Comparison of ENCODE assay signal across 21 mouse cellular contexts in the genomic region with DNA sequence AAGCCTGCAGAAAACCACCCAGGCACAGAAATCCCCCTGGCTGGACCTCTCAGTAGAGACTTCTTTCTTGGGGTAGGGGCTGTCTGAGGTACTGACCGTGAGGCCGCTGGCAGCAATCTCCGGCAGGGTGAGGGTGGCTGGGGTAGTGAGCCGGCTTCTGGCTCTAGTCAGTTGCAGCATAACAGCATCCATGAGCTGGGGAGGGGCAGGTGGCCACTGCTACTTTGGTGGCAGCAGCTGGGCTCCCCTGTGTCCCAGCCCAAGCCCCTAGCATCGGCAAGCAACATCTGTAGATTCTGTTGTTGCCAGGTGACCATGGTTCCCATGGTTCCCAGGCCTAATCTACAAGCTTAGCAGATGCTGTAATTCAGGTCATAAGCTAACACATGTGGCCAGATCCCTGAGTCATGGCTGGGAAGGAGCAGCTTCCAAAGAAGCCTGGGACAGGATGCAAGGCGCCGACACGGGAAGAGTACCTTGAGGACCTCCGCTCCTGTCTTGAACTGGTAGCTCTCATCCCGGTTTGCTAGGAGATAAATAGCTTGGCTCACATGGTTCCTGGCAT. TPM values are rescaled to one million over a fixed set of nuclear protein-coding genes. Genes with fewer than 3 reads are reported as not detected.
A peak's percentile ranks its signal among the peaks of the same experiment; 100 is the strongest.
DNase-seq lines count a peak whose midpoint lies in the region; ATAC-seq lines count a peak whose summit lies in the region.
"Had no signal": no experiment of that assay in that cellular context is flagged by ENCODE, and none has a peak within 500 bp of the region (broad histone marks: within the 10 kb centered on the region; RNA-seq: fewer than 3 reads in every experiment).

No protein-coding gene starts in this region.

- H3K4me3 ChIP-seq in liver, embryonic 11.5 days (ENCODE audit: low read depth, low read length): no peak overlapping the region
- no peak overlapping the region for H3K4me3 ChIP-seq in liver, embryonic 12.5 days
- H3K4me3 ChIP-seq: embryonic facial prominence, embryonic 13.5 days had no signal

- H3K9ac ChIP-seq in liver, embryonic 11.5 days (ENCODE audit: low read depth, low read length): no peak overlapping the region
- no peak overlapping the region for H3K9ac ChIP-seq in liver, embryonic 12.5 days
- H3K9ac ChIP-seq: embryonic facial prominence, embryonic 13.5 days; forebrain, postnatal 0 days had no signal

- peaks cover 17% of the 10 kb centered on the region for H3K4me1 ChIP-seq in liver, embryonic 11.5 days (replicated peaks; ENCODE audit: control insufficient read depth, insufficient read depth, low read length)
- H3K4me1 ChIP-seq in liver, embryonic 12.5 days: peaks cover 50% of the 10 kb centered on the region

- WGBS in liver, embryonic 11.5 days: 85% methylated on average over 10 of the region's 10 CpGs
- 80% methylated on average over 10 of the region's 10 CpGs for WGBS in liver, embryonic 12.5 days (ENCODE audit: insufficient replicate concordance)

- DNase-seq in liver, embryonic 11.5 days (ENCODE audit: low spot score): no peak
- DNase-seq in liver (no peak), NIH3T3 (ENCODE audit: low read depth) (peak; percentile 16)
- peak; percentile 22 for DNase-seq in retina, postnatal 1 day
- no peak for DNase-seq in embryo, embryonic 11 days
- DNase-seq in c-Kit-positive CD71-positive TER-119-positive erythroid progenitor cells, embryonic 14.5 days (ENCODE audit: low spot score): no peak
- DNase-seq: adrenal gland, postnatal 10 days; cerebellum, adult 2 months; forebrain, postnatal 0 days; kidney, postnatal 10 days; left cerebral cortex, postnatal 4 days; lung, adult 18-20 months; lung, postnatal 36 days had no signal

- H3K9me3 ChIP-seq in liver, embryonic 11.5 days (ENCODE audit: control insufficient read depth, low read length): no peaks in the 10 kb centered on the region
- no peaks in the 10 kb centered on the region for H3K9me3 ChIP-seq in liver, embryonic 12.5 days (replicated peaks)
- H3K9me3 ChIP-seq: embryonic facial prominence, embryonic 13.5 days had no signal

- H3K4me2 ChIP-seq in liver, embryonic 11.5 days: peak overlapping the region; percentile 16; the same call in 1 of the 2 replicates
- H3K4me2 ChIP-seq in liver, embryonic 12.5 days: no peak overlapping the region
- H3K4me2 ChIP-seq: embryonic facial prominence, embryonic 13.5 days had no signal

- H3K27me3 ChIP-seq in liver, embryonic 11.5 days (replicated peaks; ENCODE audit: control insufficient read depth, insufficient read depth, low read length): no peaks in the 10 kb centered on the region
- peaks cover 20% of the 10 kb centered on the region; the same call in 1 of the 2 replicates for H3K27me3 ChIP-seq in liver, embryonic 12.5 days (replicated peaks)
- H3K27me3 ChIP-seq: embryonic facial prominence, embryonic 13.5 days had no signal

- no peak overlapping the region for H3K27ac ChIP-seq in liver, embryonic 11.5 days (ENCODE audit: low read depth, low read length)
- peak overlapping the region; percentile 28; the same call in 1 of the 2 replicates for H3K27ac ChIP-seq in liver, embryonic 12.5 days
- H3K27ac ChIP-seq: embryonic facial prominence, embryonic 13.5 days had no signal

- ATAC-seq in liver, embryonic 11.5 days (replicated peaks; ENCODE audit: low FRiP score): no peak
- no peak for ATAC-seq in liver, embryonic 12.5 days
- ATAC-seq: forebrain, postnatal 0 days; intestine, postnatal 0 days had no signal

- H3K36me3 ChIP-seq in liver, embryonic 11.5 days (ENCODE audit: control insufficient read depth, insufficient read depth, low read length): peaks cover 7% of the 10 kb centered on the region; the same call in 1 of the 2 replicates
- H3K36me3 ChIP-seq in liver, embryonic 12.5 days: peaks cover 28% of the 10 kb centered on the region

RNA-seq across cellular contexts. Expression of a gene that starts 2.9 kb away (rescaled TPM):
- 65.2 and 65.9 TPM in 2 replicates for polyA plus RNA-seq in liver, embryonic 11.5 days (2014; fragmentation: Nextera tagmentation; extraction: Ambion mirVana)
- 42.3 and 43.2 TPM in 2 replicates for polyA plus RNA-seq in liver, embryonic 12.5 days (2016; fragmentation: Nextera tagmentation; extraction: Ambion mirVana)

RNA-seq across cellular contexts. Expression of a gene that starts 3.4 kb away (rescaled TPM):
- polyA plus RNA-seq in liver, embryonic 11.5 days (2014; fragmentation: Nextera tagmentation; extraction: Ambion mirVana): 4.3 and 4.8 TPM in 2 replicates
- polyA plus RNA-seq in liver, embryonic 12.5 days (2016; fragmentation: Nextera tagmentation; extraction: Ambion mirVana): 5.7 and 6.9 TPM in 2 replicates
- polyA plus RNA-seq: neural tube, embryonic 14.5 days had no signal

RNA-seq across cellular contexts. Expression of a gene that starts 12.8 kb away (rescaled TPM):
- not detected in 2 replicates for polyA plus RNA-seq in liver, embryonic 11.5 days (2014; fragmentation: Nextera tagmentation; extraction: Ambion mirVana)
- 0.11 TPM in 1 of 2 replicates, not detected in the other for polyA plus RNA-seq in liver, embryonic 12.5 days (2016; fragmentation: Nextera tagmentation; extraction: Ambion mirVana)
- polyA plus RNA-seq: cerebellum, adult 2 months; cortical plate, adult 2 months; embryonic facial prominence, embryonic 13.5 days; forebrain, postnatal 0 days; heart, embryonic 16.5 days; hindbrain, embryonic 11.5 days; intestine, postnatal 0 days; neural tube, embryonic 14.5 days; stomach, embryonic 14.5 days had no signal

RNA-seq across cellular contexts. Expression of a gene that starts 39.2 kb away (rescaled TPM):
- polyA plus RNA-seq in liver, embryonic 11.5 days (2014; fragmentation: Nextera tagmentation; extraction: Ambion mirVana): 84.8 and 96.2 TPM in 2 replicates
- polyA plus RNA-seq in liver, embryonic 12.5 days (2016; fragmentation: Nextera tagmentation; extraction: Ambion mirVana): 67.7 and 69.6 TPM in 2 replicates

RNA-seq across cellular contexts. Expression of a gene that starts 39.4 kb away (rescaled TPM):
- 17.2 and 19.2 TPM in 2 replicates for polyA plus RNA-seq in liver, embryonic 11.5 days (2014; fragmentation: Nextera tagmentation; extraction: Ambion mirVana)
- polyA plus RNA-seq in liver, embryonic 12.5 days (2016; fragmentation: Nextera tagmentation; extraction: Ambion mirVana): 13.8 and 15.2 TPM in 2 replicates

Comparison
In these comparisons a context has a peak if more than half of its experiments do, and no peak if none do; other contexts are left out.
1. DNase-seq: peak in NIH3T3 (single experiment) and retina, postnatal 1 day (single experiment); none in liver, embryonic 11.5 days (single experiment), liver (single experiment), embryo, embryonic 11 days (single experiment) and c-Kit-positive CD71-positive TER-119-positive erythroid progenitor cells, embryonic 14.5 days (single experiment).